Mouse (Mus musculus) adrenal gland, postnatal 25 days (tissue): Measurements from ENCODE around the gene Srpk1. TPM values are rescaled to one million over a fixed set of nuclear protein-coding genes. Genes with fewer than 3 reads are reported as not detected.
"Not testable (repeated sequence)": the region's sequence is repeated elsewhere in the genome, so short reads cannot be mapped to it uniquely, and the experiment has no call there.

Experiments
- DNase-seq: peaks from one replicate; pipeline ENCODE4 v3.0.0; 2021; ENCODE audit warnings: mixed read lengths
- microRNA-seq, 2 experiments: library from miRNA; unstranded; fragments of <30 nt; microRNA quantifications; one replicate each; pipeline ENCODE4 v1.2.0; 2021
- total RNA-seq: library from RNA; stranded (reverse); gene quantifications from 2 replicates; pipeline ENCODE4 v1.2.3, GENCODE M21; 2021

Gene Srpk1
- total RNA-seq, 1 experiment from 2014 or later: 76.5 TPM

DNA sequence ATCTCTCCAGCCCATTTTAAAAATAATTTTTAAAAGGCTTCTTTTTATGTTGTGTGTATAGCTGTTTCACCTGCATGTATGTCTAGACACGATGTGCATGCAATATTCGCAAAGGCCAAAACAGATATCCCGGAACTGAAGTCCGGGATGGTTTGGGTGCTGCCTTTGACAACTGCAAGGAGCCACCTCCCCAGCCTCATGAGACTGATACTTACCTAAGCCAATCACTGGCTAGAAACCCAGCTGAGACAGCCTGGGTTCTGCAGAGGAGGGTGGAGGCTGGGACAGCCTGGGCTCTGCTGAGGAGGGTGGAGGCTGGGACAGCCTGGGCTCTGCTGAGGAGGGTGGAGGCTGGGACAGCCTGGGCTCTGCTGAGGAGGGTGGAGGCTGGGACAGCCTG lies 68.5 kb downstream of the Srpk1 start:
- DNase-seq: not testable (repeated sequence)

DNA sequence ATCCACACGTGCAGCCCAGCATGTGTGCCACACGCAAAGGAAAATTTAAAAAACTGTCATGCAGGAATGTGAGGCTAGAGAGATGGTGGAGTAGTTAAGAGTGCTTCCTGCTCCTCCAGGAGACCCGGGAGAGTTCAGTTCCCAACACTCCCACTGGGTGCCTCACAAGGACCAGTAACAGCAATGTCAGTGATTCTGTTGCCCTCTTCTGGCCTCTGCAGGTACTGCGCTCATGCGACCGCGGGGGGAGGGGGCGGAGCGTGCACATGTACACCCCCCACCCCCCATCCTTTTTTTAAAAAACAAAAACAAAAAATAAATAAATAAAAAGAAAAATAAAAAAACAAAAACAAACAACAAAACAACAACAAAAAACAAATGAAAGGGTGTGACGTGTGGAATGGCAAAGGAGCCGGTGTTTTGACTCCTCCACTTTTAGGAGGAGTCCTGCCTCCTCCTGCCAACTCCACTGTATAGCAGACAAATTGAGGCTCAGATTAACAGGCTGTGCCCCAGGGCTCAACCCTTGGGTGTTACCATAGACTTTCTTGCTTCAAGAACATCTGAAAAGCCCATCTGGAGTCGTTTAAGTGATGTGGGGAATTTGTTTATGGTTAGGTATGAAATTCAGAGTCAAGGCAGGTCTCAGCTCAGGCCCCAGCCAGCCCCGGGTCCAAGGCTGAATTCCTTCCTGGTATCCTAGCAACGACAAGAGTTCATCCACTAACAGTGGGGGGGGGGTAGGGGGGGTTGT lies 69.3 kb downstream of the Srpk1 start:
- DNase-seq: peak; percentile 64

DNA sequence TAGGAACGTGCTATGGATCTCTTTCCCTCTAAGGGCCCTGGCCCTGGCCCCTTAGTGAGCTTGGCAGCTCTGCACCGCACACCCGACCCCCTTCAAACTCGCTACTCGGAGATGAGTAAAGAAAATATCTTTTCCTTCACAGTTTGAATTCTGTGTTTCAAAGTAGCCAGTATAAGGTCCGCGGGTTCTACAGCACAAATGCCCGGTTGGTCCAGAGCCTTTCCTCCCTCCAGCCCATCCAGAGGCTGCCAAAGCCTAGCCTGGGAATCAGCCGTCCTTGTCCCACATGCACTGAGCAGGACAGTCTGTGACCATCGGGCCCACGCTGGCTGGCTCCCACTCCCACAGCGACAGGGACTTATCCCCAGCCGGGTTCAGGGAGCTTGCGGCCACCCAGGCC lies 73.4 kb downstream of the Srpk1 start, which contains the start of gene Clpsl2:
Gene Clpsl2, plus strand, starts transcription at position 301 of the 400 bp plus-strand sequence.
- DNase-seq: no peak

DNA sequence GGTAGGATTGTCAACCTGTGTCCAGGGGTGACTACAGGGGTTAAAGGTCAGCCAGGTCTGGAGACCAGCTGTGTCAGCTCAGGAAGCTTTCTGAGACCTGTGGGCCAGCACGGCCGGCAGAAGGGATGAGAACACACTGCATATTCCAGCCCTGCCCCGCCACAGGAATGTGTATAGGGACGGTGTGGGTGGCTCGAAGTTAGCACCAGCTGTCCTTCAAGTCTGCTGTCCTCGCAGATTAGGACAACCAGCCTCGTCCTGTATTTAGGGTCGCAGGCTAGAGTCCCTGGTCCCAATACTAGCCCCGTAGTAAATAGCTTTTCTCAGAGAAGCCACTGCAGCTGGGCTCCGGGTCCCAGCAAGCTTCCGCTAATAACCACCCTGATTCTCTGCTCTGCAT lies 74.0 kb downstream of the Srpk1 start:
- DNase-seq: no peak

DNA sequence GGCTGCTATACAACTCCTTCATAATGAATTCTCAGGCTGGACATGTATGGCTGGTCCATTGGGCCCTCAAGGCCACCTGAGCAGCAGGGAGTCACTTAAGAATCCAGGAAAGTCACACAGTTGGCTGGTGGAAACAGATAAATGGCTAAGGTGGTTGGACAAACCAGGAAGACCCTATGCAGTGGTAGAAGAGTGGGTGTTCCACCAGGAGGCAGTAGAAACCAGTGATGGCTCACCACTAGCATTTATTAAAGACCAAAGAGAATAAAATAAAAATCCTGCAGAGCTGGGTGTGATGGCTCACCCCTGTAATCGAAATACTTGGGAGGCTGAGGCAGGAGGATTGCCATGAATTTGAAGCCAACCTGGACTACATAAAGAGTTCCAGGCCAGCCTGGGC lies 75.6 kb downstream of the Srpk1 start:
- no peak for DNase-seq

DNA sequence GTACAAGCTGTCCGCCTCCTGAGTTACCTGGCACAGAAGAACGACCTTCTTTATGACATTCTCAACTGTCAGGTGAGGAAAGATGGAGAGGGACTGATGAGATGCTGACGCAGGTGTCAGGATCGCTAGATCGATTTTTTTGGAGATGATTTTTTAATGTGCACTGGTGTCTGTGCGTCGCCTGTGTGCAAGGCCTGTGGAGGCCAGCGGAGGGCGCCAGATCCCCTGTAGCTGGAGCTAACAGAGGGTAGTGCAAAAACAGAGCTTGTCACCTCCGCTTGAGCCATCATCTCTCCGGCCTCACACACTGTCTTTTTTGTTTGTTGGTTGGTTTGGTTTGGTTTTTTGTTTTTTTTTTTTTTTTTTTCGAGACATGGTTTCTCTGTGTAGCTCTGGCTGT lies 84.6 kb downstream of the Srpk1 start:
- DNase-seq: no peak

Small RNAs within 50 kb of the gene (microRNA-seq; reads per million reads assigned to microRNA genes)
- 0 reads per million in 2 experiments for gene Mir6969

Other genes starting within 250 kb of the Srpk1 start
- gene Fkbp5, start 105.2 kb downstream of the Srpk1 start, total RNA-seq: 55.9 and 60.1 TPM in 2 replicates
- not detected in 2 replicates for gene Armc12, start 91.9 kb downstream of the Srpk1 start, total RNA-seq
- gene Clpsl2, start 73.3 kb downstream of the Srpk1 start, total RNA-seq: not detected in 2 replicates
- not detected in 2 replicates for gene Clps, start 61.9 kb downstream of the Srpk1 start, total RNA-seq
- 1.9 and 2.2 TPM in 2 replicates for gene Lhfpl5, start 47.1 kb downstream of the Srpk1 start, total RNA-seq
- gene Slc26a8, start 67.5 kb upstream of the Srpk1 start, total RNA-seq: 1.9 TPM in 1 of 2 replicates, not detected in the other
- gene Mapk14, start 68.6 kb upstream of the Srpk1 start, total RNA-seq: 82.6 and 88.6 TPM in 2 replicates
- gene AC170998.1, start 103.4 kb upstream of the Srpk1 start, total RNA-seq: 1.7 and 2.2 TPM in 2 replicates
- gene Mapk13, start 146.6 kb upstream of the Srpk1 start, total RNA-seq: 189 and 241 TPM in 2 replicates
- 91.3 and 122 TPM in 2 replicates for gene Brpf3, start 178.4 kb upstream of the Srpk1 start, total RNA-seq
- gene Pnpla1, start 235.7 kb upstream of the Srpk1 start, total RNA-seq: 0.09 TPM in 1 of 2 replicates, not detected in the other